Mouse (Mus musculus) frontal cortex, adult 2 months (tissue): ENCODE data around the gene Sec1. TPM values are rescaled to one million over a fixed set of nuclear protein-coding genes. Genes with fewer than 3 reads are reported as not detected.

Experiments
- polyA plus RNA-seq: library from polyadenylated mRNA; depleted of rRNA; stranded (reverse); fragments of >200 nt; gene quantifications from 2 replicates; pipeline ENCODE4 v1.2.3, GENCODE M21; 2012; rRNA removed

The Sec1 gene
- polyA plus RNA-seq, 1 experiment, result 1.4 TPM

Other genes with a start within 250 kb of the Sec1 start
- 647 and 719 TPM in 2 replicates for gene Ftl1, start 234.5 kb downstream of the Sec1 start, polyA plus RNA-seq
- 108 and 110 TPM in 2 replicates for gene Bax, start 227.5 kb downstream of the Sec1 start, polyA plus RNA-seq
- gene Tulp2, start 212.5 kb downstream of the Sec1 start, polyA plus RNA-seq, result 0.12 and 0.17 TPM in 2 replicates
- 0.23 TPM in 1 of 2 replicates, not detected in the other for gene Gm45808, start 207.6 kb downstream of the Sec1 start, polyA plus RNA-seq
- gene Dhdh, start 205.6 kb downstream of the Sec1 start, polyA plus RNA-seq, result 8.0 and 8.8 TPM in 2 replicates
- gene Nucb1, start 184.0 kb downstream of the Sec1 start, polyA plus RNA-seq, result 88.5 and 103 TPM in 2 replicates
- gene Ppp1r15a, start 168.1 kb downstream of the Sec1 start, polyA plus RNA-seq, result 19.9 and 20.3 TPM in 2 replicates
- 5.4 and 8.5 TPM in 2 replicates for gene Plekha4, start 168.1 kb downstream of the Sec1 start, polyA plus RNA-seq
- 0.34 and 0.53 TPM in 2 replicates for gene Hsd17b14, start 139.5 kb downstream of the Sec1 start, polyA plus RNA-seq
- 22.6 and 23.2 TPM in 2 replicates for gene Bcat2, start 124.2 kb downstream of the Sec1 start, polyA plus RNA-seq
- gene Fgf21, start 78.9 kb downstream of the Sec1 start, polyA plus RNA-seq, result not detected in 2 replicates
- 0.08 TPM in 2 replicates for gene Fut1, start 77.1 kb downstream of the Sec1 start, polyA plus RNA-seq
- 0.08 and 0.10 TPM in 2 replicates for gene Izumo1, start 72.6 kb downstream of the Sec1 start, polyA plus RNA-seq
- gene Rasip1, start 66.9 kb downstream of the Sec1 start, polyA plus RNA-seq, result 7.2 and 7.3 TPM in 2 replicates
- gene Mamstr, start 54.4 kb downstream of the Sec1 start, polyA plus RNA-seq, result 5.9 and 6.6 TPM in 2 replicates
- gene Fut2, start 28.0 kb downstream of the Sec1 start, polyA plus RNA-seq, result 0.13 and 0.16 TPM in 2 replicates
- 1.7 and 4.7 TPM in 2 replicates for gene Ntn5, start 10.4 kb downstream of the Sec1 start, polyA plus RNA-seq
- gene Car11, start 5.4 kb upstream of the Sec1 start, polyA plus RNA-seq, result 283 and 318 TPM in 2 replicates
- 208 and 221 TPM in 2 replicates for gene Dbp, start 10.7 kb upstream of the Sec1 start, polyA plus RNA-seq
- gene Rpl18, start 21.1 kb upstream of the Sec1 start, polyA plus RNA-seq, result 280 and 304 TPM in 2 replicates
- gene Sphk2, start 23.6 kb upstream of the Sec1 start, polyA plus RNA-seq, result 22.4 and 23.3 TPM in 2 replicates
- gene Fam83e, start 26.8 kb upstream of the Sec1 start, polyA plus RNA-seq, result 0.18 and 0.21 TPM in 2 replicates
- not detected in 2 replicates for gene Spaca4, start 31.4 kb upstream of the Sec1 start, polyA plus RNA-seq
- gene Lmtk3, start 89.3 kb upstream of the Sec1 start, polyA plus RNA-seq, result 170 and 198 TPM in 2 replicates
- gene Sult2b1, start 90.3 kb upstream of the Sec1 start, polyA plus RNA-seq, result 15.2 and 17.7 TPM in 2 replicates
- 158 and 167 TPM in 2 replicates for gene Cyth2, start 120.2 kb upstream of the Sec1 start, polyA plus RNA-seq
- 2.1 and 2.6 TPM in 2 replicates for gene Kcnj14, start 130.4 kb upstream of the Sec1 start, polyA plus RNA-seq
- gene Grwd1, start 136.5 kb upstream of the Sec1 start, polyA plus RNA-seq, result 17.9 TPM in 2 replicates
- 95.1 and 121 TPM in 2 replicates for gene Kdelr1, start 178.4 kb upstream of the Sec1 start, polyA plus RNA-seq
- gene Grin2d, start 184.0 kb upstream of the Sec1 start, polyA plus RNA-seq, result 15.5 and 17.7 TPM in 2 replicates
- 0.15 TPM in 1 of 2 replicates, not detected in the other for gene Syngr4, start 202.3 kb upstream of the Sec1 start, polyA plus RNA-seq
- gene Tmem143, start 202.5 kb upstream of the Sec1 start, polyA plus RNA-seq, result 32.5 and 33.6 TPM in 2 replicates
- 15.1 and 15.2 TPM in 2 replicates for gene Emp3, start 227.0 kb upstream of the Sec1 start, polyA plus RNA-seq
- gene Ccdc114, start 229.7 kb upstream of the Sec1 start, polyA plus RNA-seq, result 5.1 and 5.3 TPM in 2 replicates